Mouse (Mus musculus): ENCODE results near the gene Zfp386.
"Not testable (repeated sequence)": the region's sequence is repeated elsewhere in the genome, so short reads cannot be mapped to it uniquely, and the experiment has no call there.

The Zfp386 gene

GRCm38 (mm10) chr12:116047440-116048377, at the start of gene Zfp386:
Gene Zfp386 (plus strand): TSS chr12:116047724.
- peak; percentile 100 for DNase-seq (ENCODE audit: extremely low read depth, low read depth)

GRCm38 (mm10) chr12:115999784-116000183, 47.7 kb upstream of the Zfp386 start:
- DNase-seq (ENCODE audit: extremely low read depth, low read depth) = not testable (repeated sequence)

GRCm38 (mm10) chr12:116002946-116003345, 44.6 kb upstream of the Zfp386 start:
- not testable (repeated sequence) for DNase-seq (ENCODE audit: extremely low read depth, low read depth)

GRCm38 (mm10) chr12:116010812-116011211, 36.7 kb upstream of the Zfp386 start:
- no peak for DNase-seq (ENCODE audit: extremely low read depth, low read depth)

- peak; percentile 70 for DNase-seq (ENCODE audit: extremely low read depth, low read depth)
Observed at GRCm38 (mm10) chr12:116028095-116028494, 19.4 kb upstream of the Zfp386 start.

GRCm38 (mm10) chr12:116035346-116035745, 12.2 kb upstream of the Zfp386 start:
- no peak for DNase-seq (ENCODE audit: extremely low read depth, low read depth)

- DNase-seq (ENCODE audit: extremely low read depth, low read depth) = peak; percentile 33
Observed at GRCm38 (mm10) chr12:116044785-116045184, 2.7 kb upstream of the Zfp386 start.

- no peak for DNase-seq (ENCODE audit: extremely low read depth, low read depth)
Observed at GRCm38 (mm10) chr12:116048766-116049165, 1.2 kb downstream of the Zfp386 start.

- no peak for DNase-seq (ENCODE audit: extremely low read depth, low read depth)
Observed at GRCm38 (mm10) chr12:116049236-116049635, 1.7 kb downstream of the Zfp386 start.

GRCm38 (mm10) chr12:116049701-116050100, 2.2 kb downstream of the Zfp386 start:
- peak; percentile 72 for DNase-seq (ENCODE audit: extremely low read depth, low read depth)

- DNase-seq (ENCODE audit: extremely low read depth, low read depth) = no peak
Observed at GRCm38 (mm10) chr12:116054342-116054741, 6.8 kb downstream of the Zfp386 start.

GRCm38 (mm10) chr12:116056112-116056511, 8.6 kb downstream of the Zfp386 start:
- DNase-seq (ENCODE audit: extremely low read depth, low read depth) = no peak

- DNase-seq (ENCODE audit: extremely low read depth, low read depth) = no peak
Observed at GRCm38 (mm10) chr12:116061561-116062193, 14.2 kb downstream of the Zfp386 start.

- DNase-seq (ENCODE audit: extremely low read depth, low read depth) = no peak
Observed at GRCm38 (mm10) chr12:116062194-116062583, 14.7 kb downstream of the Zfp386 start.

GRCm38 (mm10) chr12:116063020-116063419, 15.5 kb downstream of the Zfp386 start:
- no peak for DNase-seq (ENCODE audit: extremely low read depth, low read depth)

- DNase-seq (ENCODE audit: extremely low read depth, low read depth) = no peak
Observed at GRCm38 (mm10) chr12:116071023-116071422, 23.5 kb downstream of the Zfp386 start.

GRCm38 (mm10) chr12:116077074-116077854, 29.7 kb downstream of the Zfp386 start, which contains the start of gene Vipr2:
Gene Vipr2 (plus strand): TSS chr12:116077726.
- DNase-seq (ENCODE audit: extremely low read depth, low read depth) = no peak

- no peak for DNase-seq (ENCODE audit: extremely low read depth, low read depth)
Observed at GRCm38 (mm10) chr12:116077855-116078366, 30.4 kb downstream of the Zfp386 start.

- no peak for DNase-seq (ENCODE audit: extremely low read depth, low read depth)
Observed at GRCm38 (mm10) chr12:116083125-116083524, 35.6 kb downstream of the Zfp386 start.

GRCm38 (mm10) chr12:116084294-116084693, 36.8 kb downstream of the Zfp386 start:
- DNase-seq (ENCODE audit: extremely low read depth, low read depth) = no peak

GRCm38 (mm10) chr12:116086951-116087600, 39.6 kb downstream of the Zfp386 start:
- DNase-seq (ENCODE audit: extremely low read depth, low read depth) = no peak
